Mouse (Mus musculus): ENCODE measurements around the gene Ppid.

DNA sequence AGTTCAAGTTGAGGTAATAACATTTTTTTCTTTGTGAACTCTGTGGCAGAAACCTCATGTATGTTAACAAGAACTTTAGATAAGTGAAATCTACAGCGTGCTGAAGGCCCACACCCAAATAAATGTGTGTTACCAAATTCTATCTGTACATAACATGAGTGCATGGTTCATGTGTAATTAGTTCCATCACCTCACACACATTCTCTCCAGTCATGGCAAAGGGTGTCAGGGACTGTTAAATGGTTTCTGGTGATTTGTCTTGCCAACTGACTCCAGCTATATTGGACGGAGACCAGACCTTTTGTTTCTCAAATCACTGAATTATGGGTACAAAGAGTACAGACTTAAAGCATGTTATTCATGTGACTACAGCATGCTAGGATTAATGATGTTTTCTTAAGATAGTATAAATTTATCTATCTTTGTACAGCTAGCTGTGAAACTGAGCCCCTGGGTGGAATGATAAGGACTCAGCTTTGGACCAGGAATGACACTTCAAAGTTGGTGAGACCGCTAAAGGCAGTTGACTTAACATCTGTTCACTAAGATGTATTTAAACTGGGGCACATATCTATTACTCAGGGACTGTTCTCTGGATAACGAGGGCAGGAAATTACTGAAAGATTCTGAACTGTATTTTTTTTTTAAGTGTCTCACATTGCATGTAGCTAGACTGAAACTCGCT is 11.1 kb upstream of the Ppid start:
- TF ChIP-seq POLR2A (IDR thresholded peaks at IDR 0.05; ENCODE audit: low read depth, low read length), result no peak
- no peak for TF ChIP-seq CTCF (IDR thresholded peaks at IDR 0.05; ENCODE audit: extremely low read depth, insufficient read depth, insufficient read length, insufficient replicate concordance)
